Mouse (Mus musculus) erythroblast, embryonic 14.5 days (primary cell): ENCODE results near the gene Ascc3.

Experiments
- GATA1 ChIP-seq: IDR thresholded peaks from 2 replicates; pipeline ENCODE4 v1.6.1; 2012; ENCODE audit warnings: low read length, inconsistent platforms, mixed read lengths
- TAL1 ChIP-seq: IDR thresholded peaks from 3 replicates; pipeline ENCODE4 v1.6.1; 2012; ENCODE audit warnings: low read length, inconsistent platforms, mixed read lengths

GRCm38 (mm10) chr10:50625874-50626273 lies 33.4 kb downstream of the Ascc3 start:
- TF ChIP-seq GATA1 (no peak), TAL1 (no peak)
